Mouse (Mus musculus) T-helper 17 cell (primary cell): ENCODE measurements around the gene Eme1.

ENCODE experiments used
- in situ Hi-C, 2 experiments: fragments of 300-600 bp; cut with MboI, MseI; formaldehyde crosslinking; loops; 1 replicate in 1 of 2; 2 replicates in 1 of 2; pipeline ENCODE4 v1.15.1; 2025; ENCODE audit warnings: high pct_unique_total_duplicates in 2 of 2

The Eme1 gene

DNA sequence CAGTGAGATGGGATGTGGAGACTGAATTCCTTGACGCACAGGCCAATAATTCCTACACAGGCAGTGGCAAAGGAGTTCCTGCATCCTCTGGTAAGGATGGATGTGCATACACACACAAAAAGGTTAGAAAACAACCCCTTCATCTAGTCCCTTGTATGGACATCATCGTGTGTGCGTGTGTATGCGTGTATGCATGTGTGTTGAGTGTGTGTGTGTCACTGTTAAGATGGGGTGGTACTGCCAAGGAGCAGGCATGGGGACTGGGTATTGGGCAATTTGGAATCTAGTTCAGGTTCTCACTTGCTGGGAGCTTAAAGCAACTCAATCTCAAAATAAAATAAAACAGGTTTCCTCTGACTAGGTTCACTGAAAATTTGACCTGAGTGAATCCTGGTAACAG is 7.3 kb downstream of the Eme1 start:
- in situ Hi-C loops, result no loop called here

DNA sequence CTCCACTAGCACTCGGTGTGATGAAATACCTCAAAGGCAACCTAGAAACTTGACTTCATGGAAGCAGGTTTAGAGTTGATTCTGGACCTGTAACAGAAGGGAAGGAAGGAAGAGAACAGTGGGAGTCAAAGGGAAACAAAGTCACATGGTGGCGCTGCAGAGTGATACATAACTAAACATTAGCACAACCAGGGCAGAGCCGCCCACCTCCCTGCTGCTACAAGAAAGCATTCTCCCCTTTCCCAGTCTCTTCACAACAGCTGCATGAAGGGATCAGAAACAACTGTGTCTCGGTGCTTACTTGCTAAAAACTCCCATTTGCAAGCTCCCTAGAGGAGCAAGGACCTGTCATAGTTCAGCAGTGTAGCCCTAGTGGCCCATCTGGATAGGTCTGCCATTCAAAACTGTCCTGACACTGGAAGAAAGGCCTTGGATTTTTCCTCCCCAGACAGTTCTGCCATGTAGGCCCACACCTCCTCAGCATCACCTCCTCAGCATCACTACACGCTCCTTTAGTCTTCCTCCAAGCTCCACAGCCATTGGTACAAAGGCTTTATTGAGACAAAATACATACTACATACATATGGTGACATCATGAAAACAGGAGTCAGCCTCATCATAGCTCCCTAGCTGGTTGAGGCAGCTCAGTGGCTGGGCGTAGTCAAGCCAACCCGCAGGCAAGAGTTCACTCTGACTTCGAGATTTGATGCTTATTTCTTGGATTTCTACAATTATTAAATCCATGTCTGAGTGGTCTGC is 9.1 kb downstream of the Eme1 start:
- in situ Hi-C loops, result no loop called here

DNA sequence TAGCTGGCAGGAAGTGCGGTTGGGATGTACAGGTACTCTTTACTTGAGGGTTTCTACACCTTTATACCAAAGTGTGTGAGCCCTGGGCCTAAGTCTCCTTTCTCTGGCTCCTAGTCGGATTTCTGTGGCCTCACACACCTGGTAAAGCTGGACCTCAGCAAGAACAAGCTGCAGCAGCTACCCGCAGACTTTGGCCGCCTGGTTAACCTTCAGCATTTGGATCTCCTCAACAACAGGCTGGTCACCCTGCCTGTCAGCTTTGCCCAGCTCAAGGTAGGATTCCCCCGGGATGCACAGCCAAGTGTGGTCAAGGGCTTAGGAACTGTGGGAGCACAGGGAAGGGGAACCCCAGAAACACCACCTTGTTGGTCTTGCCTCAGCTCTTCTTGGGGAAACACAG is 19.3 kb downstream of the Eme1 start:
- in situ Hi-C loops, result no loop called here

DNA sequence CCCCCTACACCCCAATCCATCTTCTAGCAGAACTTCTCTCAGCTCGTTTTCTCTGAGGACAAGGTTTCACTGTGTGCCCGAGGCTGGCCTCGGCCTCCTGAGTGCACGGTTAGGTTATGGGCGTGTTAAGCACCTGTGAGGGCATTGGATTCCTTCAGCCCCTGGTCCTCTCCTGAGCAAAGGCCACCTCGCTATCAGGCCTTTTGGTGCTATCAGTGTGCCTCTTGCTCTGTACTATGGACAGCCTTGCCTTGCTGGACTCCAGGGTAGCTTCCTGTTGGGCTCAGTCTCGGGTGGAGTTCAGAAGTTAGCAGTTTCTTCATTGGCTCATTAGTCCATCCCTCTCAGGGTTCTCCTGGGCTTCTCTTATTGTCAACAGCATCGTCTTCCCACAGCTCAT is 20.8 kb downstream of the Eme1 start:
- in situ Hi-C loops, result no loop called here

DNA sequence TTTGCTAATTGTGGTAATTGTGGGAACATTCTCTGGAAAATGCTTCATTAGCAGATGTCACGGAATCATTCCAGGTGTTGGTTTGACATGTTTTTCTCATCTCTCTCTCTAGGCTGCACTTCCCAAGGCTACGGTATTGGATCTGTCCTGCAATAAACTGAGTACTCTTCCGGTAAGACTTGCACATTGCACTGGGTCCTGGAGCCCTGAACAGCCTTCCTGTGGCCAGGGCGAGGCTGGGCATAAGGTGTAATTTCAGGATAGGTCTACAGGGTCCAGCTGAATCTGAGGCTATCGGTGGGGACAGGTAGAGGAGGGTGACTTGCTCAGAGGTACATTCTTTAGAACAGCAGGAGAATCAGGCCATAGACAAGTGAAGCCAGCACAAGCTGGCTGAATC is 21.8 kb downstream of the Eme1 start:
- in situ Hi-C loops, result no loop called here

DNA sequence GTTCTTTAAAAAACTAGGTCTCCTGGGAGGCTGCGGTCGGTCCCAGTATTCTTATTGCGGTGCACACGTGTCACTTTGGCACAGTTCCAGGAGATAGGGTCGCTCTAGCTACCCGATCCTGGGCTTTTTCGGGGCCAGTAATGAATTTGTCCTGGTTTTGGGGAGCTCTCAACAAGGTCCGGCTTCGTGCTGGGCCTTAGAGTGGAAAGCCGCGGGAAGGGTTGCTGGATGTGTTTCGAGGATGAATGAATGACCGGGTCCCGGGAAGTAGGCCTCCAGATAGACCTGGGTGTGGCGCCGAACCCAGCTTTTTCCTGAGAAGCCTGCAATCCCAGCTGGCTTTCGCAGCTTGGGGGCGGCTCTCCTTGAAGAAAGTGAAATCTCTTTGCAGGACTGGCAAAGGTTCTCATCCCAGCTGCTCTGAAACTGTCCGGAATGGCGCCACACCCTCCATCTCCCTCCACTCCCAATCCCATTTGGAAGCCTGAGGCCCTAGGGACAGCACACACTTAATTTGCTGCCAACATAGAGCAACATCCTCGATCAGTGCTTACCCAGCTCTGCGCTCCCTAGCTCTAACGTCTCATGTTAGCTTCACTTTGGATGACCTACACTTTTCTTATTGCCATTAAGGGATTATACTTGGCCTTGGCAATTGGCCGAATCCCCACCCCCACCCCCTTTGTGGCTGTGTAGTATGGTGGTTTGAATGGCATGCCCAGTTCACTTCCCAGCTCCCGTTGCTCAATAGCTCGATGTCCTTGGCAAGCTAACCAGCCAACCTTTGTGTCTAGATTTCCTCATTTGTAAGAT is 23.4 kb downstream of the Eme1 start:
- in situ Hi-C loops, result no loop called here

DNA sequence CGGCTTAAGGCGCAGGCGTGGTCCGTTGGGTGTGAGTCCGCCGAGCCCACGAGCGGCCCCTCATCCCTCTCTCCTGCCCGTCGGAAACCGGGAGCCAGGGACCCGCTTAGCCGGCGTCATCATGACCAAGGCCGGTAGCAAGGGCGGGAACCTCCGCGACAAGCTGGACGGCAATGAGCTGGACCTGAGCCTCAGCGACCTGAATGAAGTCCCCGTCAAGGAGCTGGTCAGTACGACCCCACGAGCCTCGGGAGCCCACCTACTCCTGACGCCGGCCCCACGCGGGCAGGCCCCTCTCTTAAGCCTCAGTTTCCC is 23.9 kb downstream of the Eme1 start:
- in situ Hi-C loops, result no loop called here

DNA sequence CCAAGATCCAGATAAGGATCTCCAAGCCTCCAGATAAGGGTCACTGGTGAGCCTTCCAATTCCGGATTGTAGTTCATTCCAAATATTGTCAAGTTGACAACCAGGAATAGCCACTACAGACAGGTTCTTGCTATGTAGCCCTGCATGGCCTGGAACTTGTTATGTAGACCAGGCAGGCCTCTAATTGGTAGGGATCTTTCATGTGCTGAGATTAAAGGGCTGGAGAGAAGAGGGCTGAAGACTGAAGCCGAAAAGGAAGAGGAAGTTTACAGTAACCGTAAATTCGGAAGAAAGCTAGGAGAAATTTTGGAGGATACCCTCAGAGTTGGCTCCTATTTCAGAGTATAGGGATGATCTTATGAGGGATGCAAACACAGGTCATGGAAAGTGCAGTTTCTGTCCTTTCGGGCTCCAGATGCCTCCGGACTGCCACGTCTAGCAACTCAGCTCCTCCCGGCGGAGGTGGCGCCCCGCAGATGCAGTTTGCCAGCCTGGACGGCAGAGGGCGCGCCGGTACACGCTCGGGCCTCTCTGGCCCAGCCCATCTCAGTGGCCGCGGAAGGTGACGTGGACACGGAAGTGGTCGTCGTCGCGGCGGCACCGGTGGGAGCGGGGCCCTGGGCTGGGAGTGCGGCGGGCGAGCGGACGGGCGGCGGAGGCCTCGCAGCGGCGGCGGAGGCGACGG is 24.4 kb downstream of the Eme1 start, which contains the start of gene Lrrc59:
Lrrc59 (plus strand) TSS at position 569 of the 685 bp plus-strand sequence.
- in situ Hi-C loops, result no loop called here

DNA sequence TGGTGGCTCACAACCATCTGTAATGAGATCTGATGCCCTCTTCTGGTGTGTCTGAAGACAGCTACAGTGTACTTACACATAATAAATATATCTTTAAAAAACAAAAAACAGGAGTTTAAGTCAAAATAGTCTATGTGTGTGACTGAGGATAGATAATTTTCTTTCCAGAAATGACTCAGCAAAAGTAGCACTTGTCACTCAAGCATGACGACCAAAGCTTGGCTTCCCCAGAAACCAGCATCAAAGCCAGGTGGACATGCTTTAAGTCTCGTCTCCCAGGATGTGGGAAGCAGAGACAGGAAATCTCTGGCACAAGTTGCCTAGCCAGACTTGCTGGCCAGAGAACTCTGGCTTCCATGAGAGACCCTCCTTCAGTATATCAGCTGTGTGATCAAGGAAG is 31.6 kb downstream of the Eme1 start:
- in situ Hi-C loops, result no loop called here

DNA sequence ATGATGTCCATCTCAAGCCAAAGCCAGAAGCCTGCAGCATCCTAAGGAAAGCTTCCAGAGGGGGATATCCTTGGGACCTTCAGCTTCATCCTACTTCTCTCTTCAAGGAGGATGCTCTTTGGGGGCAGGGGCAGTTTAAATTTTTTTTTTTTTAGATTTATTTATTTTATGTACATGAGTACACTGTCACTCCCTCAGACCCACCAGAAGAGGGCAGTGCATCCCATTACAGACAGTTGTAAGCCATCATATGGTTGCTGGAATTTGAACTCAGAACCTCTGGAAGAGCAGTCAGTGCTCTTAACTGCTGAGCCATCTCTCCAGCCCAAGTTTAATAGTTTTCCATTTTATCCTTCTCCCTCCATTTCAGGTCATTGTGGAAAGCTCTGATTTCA is 32.3 kb downstream of the Eme1 start:
- in situ Hi-C loops, result no loop called here

DNA sequence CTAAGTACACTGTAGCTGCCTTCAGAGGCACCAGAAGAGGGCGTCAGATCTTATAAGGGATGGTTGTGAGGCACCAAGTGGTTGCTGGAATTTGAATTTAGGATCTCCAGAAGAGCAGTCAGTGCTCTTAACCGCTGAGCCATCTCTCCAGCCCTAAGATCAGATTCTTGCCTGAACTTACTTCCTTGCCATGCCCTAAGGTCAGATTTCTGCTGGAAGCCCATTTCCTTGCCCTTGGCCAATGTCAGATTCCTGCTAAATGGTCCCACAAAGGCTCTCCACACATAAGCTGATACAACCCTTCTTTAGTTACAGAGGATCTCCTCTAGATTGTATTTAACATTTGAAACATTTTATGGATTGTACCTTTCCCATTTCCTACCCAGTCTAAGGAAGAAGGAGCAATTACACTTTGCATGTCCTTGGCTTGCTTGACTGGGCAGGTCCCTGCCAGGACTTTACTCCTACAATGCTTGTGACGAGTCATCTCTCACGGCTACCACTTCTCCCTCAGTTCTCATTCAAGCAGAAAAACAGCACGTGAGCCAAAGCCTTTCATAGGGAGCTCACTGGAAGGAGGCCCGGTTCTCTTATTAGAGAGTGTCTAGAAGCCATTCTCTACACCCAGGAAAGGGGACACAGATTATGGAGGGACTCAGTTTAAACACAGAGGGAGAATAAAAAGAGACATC is 32.9 kb downstream of the Eme1 start:
- in situ Hi-C loops, result no loop called here

DNA sequence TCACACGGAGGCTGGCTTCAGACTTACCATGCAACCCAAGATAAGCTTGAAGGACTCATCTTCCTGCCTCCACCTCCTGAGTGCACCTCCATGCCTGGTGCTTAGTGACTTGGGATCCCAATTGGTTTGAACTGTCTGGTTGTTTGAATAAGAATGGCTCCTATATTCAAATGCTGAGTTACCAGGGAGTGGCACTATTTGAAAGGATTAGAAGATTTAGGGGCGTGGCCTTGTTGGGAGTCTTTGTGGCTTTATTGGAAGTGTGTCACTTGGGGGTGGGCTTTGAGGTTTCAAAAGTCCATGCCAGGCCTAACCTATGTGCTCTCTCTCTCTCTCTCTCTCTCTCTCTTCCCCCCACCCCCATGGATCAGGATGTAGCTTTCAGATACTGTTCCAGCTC is 36.1 kb downstream of the Eme1 start:
- in situ Hi-C loops, result no loop called here

DNA sequence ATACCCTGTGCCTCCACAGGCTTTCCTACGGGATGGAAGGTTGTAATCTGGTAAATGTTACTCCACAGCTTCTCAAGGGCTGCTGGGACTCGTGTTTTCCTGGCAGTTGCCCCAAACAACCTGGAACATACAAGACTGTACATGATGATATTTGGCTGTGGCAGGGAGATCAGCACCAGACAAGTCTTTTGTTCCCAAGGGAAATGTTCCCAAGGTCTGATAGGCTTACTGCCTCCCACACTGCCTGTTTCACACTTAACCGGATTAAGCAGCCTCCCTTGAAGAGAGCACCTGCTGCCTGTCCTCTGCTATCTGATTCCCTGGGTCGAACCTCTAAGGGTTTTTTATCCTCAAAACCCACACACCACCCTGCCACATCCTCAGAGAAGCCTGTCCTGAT is 38.3 kb downstream of the Eme1 start:
- in situ Hi-C loops, result no loop called here

DNA sequence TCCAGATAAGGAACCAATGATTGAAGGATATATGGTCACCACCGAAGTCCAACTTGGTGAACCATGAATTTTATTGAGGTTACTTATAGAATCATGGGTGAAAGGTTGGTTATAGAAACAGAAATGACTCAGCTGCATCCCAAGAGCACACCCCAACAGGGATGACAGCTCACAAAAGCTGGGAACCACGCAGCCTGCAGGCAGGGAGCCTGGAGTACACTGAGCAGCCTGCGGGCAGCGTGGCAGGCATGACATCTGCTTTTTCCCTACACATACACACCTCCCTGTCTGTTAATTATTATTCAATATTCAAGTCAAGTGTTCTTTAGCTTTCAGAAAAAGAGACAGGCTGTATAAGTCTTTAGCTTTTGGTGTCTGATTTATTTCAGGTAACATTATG is 39.2 kb downstream of the Eme1 start:
- in situ Hi-C loops, result no loop called here

DNA sequence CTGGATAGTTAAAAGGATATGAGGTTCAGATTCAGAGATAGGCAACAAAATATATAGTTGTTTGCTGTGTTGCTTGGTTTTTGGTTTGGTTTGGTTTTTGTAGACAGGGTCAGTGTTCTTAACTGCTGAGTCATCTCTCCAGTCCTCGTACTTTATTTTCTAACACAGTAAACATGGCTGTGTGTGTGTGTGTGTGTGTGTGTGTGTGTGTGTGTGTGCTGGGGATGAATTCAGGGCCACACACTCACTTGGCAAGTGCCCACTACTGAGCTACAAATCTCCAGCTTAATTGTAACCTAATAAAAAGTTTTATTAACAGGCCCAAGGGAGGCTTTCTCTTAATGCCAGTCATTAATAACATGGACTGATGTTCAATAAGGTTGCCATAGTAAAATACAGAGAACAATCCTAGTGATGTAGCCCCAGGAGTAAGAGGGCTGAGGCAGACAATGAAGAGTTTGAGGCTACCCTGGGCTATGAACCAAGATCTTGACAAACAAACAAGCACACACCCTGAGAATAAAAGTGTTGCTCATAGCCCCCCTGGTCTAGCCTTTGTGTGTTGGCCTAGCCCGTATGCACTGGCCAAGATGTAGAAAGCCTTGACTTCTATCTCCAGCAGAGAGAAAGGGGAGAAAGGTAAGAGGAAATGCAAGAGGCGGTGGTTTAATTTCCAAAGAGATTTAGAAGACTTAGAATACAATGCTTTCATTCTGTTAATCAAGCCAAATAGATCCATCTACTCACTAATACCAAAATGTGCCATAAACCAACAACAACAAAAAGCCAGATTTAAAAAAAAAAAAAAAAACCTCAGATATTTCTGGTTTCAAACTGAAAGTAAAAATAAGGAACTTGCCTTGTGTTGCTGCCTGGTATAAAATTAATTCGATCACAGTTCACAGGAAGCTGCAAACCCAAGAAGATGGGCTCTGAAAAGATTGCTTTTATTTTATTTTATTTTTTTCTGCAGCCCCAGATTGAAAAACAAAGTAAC is 42.7 kb downstream of the Eme1 start:
- in situ Hi-C loops, result no loop called here

DNA sequence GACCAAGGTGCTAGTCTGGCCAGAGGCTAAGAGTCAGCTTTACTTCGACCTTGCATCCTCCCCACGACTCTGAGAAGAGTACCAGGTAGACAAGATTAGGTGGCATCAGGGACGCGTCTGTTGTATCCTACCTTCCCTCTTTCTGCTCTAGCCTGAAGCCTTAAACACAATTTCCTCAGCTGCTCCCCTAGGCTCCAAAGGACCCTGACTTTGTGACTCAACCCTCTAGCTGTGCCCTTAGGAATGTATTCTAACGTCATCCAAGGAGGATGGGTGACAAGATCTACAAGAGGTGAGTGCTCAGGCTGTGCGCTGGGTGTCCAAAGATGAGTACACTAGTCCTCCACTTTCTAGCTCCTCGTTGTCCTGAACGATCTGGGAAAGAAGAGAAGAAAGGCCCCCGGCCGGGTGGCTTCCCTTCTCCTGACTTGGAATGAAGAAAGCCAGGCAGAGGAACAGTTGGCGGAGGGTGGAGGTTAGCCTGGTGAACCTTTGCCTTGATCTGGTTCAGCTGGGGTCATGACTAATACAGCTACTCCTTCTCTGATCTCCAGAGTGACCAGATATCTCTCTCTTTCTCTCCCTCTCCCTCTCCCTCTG is 51.3 kb downstream of the Eme1 start:
- in situ Hi-C loops, result no loop called here

DNA sequence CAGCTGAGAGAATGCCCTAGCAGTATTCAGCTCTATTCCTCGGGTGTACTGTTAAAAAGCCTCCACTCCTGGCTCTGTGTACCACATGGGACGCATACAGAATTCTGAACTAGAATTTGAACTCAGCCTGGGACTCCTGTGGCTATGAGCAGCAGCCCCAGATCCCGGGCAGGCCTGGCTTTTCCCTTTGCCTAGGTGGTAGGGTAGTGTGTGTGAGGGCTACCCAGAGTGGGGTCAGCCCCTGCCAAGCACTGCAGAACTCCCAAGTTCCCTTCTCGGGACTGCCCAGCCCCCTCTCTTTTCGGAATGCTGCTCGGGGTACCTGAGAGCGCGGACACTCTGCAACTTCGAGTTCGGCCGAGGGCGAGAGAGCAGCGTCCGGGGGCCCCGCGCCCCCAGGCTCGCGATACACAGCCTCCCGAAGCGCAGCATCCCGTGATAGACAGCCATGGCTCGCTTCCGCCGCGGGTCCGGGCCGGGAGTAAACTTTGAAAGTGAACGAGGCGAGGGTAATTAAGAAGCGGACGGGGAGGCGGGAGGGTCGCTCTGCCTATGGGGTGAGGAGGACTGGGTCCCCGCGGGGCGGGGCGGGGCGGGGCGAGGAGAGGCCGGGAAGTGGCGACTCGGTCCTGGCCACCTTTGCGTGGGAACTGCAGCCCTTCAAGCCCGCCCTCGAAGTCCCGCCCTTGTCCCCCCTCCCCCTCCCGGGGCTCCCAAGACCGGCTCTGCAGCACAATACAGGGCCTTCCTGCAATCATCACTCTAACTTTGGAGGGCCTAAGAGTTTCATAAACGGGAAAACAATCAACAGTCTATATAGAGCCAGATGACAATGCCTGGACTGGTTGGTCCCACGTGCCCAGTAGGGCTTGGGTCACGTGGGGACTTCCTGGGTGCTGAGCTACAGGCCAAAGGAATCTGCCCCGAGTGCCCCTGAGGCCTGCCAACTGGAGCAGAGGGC is 52.2 kb downstream of the Eme1 start, which contains the start of gene Acsf2:
Acsf2 (minus strand) TSS at position 551 of the 961 bp plus-strand sequence.
- in situ Hi-C loops, result no loop called here

DNA sequence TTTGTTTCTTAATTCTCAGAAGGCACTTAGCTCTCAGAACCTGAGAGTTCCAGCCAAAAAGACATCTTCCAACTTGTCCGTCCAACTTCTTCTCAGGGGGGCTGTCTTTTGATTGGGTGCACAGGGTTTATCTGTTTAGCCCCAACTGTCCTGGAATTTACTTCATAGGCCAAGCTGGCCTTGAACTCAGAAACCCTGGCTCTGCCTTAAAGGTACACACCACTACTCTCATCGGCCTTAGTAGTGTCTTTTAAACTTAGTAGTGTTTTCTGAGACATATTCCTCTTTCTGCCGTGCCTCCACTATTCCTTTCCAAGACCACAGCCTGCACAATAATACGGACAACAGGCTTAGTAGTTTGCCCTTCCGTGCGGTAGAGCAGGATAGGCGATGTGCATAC is 53.3 kb downstream of the Eme1 start:
- in situ Hi-C loops, result no loop called here

DNA sequence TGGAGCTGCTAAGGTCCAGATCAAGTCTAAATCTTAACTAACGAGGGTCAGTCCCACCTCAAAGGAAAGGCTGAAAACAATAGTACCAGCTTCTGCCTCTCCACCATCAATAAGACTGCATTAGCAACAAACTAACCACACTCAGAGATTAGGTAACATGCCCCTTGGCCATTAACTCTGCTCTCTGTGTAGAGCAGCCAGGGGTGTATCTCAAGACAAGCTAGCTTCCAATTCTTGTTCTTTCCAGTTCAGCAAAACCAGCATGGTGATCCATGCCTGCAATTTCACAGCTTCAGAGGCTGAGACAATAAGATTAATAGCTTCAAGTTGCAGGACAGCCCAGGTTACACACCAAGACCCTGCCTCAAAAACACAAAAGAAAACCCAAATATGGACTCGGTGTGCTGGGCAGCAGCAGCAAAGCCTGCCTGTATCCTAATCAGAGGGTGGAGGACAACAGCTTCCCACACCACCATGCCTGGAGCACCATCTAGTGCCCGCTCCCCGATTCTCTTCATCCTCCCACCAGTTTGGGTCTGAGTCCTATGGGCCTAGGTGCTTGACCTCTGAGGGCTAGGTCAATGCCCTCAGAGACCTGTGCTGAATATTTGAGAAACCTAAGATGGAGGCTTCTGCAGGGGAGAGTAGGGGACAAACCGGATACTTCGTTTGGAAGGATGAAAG is 55.2 kb downstream of the Eme1 start:
- in situ Hi-C loops, result no loop called here
